Mouse (Mus musculus) right cerebral cortex, postnatal 36 days (tissue): ENCODE results near the gene Rundc1.
A peak's percentile ranks its signal among the peaks of the same experiment; 100 is the strongest.
"Not testable (repeated sequence)": the region's sequence is repeated elsewhere in the genome, so short reads cannot be mapped to it uniquely, and the experiment has no call there.

Experiments used
- DNase-seq, 2 experiments: peaks; one replicate each; pipeline ENCODE4 v3.0.0; 2022; ENCODE audit warnings: low spot score in 2 of 2, mixed read lengths in 1 of 2

Gene Rundc1

DNA sequence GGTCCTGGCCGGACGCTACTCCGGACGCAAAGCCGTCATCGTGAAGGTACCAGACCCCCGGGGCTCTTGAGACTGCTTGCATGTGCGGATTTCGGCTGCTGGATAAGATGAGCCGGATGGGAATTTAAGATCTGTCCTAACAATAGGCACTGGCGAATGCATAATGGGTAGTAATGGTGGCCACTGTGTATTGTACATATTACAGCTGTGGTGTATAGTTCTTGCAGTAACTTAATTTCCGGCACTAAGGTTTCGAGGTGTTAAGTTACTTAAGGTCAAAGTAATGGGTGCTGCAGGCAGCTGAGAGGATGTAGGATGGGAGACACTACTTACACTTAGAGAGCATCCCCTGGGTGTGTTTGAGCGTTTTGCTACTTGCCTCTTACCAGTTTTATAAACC, 17.9 kb downstream of the Rundc1 start:
- no peak for DNase-seq

DNA sequence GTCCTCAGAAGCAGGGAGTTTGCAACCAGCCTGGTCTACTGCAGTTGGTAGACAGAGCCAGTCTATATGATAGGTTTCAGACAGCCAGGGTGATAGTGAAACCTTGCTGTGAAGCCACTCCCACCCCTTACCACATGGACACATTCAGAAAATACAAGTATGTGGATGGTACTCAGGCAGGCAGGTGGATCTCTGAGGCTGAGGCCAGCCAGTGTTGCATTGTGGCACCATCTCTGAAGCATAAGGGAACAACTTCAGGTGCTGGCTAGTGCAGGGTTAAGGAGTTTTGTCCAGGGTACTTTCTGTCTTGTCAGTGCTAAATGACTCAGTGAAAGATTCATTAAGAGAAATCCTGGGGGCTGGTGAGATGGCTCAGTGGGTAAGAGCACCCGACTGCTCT, 21.4 kb downstream of the Rundc1 start:
- no peak for DNase-seq

DNA sequence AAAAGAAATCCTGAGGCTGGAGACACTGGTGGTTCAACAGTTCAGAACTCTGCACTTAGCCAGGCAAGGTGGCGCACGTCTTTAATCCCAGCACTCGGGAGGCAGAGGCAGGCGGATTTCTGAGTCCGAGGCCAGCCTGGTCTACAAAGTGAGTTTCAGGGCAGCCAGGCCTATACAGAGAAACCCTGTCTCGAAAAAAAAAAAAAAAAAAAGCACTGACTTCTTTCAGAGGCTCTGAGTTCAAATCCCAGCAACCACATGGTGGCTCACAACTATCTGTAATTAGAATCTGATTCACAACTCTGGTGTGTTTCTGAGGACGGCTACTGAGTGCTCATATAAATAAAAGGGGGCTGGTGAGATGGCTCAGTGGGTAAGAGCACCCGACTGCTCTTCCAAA, 22.0 kb downstream of the Rundc1 start:
- DNase-seq, result not testable (repeated sequence)

DNA sequence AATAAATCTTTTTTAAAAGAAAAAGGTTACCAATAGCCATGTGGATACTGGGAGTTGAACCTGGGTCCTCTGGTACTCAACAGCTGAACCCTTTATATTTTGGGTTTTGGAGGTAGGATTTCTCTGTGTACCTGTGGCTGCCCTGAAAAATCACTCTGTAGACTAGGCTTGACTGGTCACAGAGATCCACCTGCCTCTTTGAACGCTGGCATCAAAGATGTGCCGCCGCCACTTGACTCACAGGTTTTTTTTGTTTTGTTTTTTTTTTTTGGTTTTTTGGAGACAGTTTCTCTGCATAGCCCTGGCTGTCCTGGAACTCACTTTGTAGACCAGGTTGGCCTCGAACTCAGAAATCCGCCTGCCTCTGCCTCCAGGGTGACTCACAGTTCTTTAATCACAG, 22.9 kb downstream of the Rundc1 start:
- no peak for DNase-seq

DNA sequence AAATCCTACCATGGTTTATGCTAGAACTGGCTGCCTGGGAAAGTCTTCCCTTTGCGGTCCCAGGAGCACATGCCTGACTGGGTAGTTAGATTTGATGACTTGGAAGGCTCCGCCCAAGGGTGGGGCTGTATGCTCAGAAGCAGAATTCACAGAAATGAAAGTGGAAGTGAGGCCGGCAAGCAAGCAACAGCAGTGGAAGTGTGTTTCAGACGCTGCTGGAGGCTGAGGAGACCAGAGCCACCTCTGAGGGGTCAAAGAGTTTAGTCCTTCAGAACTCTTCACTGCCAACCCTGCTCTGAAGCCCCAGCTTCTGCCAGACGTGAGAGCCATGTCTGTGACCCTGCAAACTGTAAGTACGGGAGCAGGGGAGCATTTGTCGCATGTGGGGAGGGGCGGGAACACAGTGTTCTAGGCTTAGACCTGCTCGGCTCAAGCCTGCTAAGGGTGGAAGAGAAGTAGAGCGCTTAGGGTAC, 23.4 kb downstream of the Rundc1 start, which contains the start of gene Ifi35:
TSS of gene Ifi35 (plus strand) at position 134 of the 473 bp plus-strand sequence.
- DNase-seq, result no peak

DNA sequence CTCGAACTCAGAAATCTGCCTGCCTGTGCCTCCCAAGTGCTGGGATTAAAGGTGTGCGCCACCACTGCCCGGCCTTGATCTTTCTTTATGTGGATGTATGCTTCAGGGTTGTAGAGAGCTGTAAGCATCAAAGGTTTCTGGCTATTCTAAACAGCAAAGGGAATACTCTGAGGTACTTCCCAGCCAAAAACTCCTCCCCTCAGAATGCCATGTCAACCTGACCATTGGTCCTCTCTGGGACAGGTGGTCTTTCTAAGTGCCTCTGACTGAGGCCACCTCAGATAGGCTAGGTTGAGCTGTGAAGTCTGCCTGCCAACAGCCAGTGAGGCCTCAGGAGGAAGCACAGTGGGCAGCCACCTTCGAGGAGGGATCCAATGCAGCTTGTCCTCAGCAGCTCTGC, 24.0 kb downstream of the Rundc1 start:
- DNase-seq, result no peak

DNA sequence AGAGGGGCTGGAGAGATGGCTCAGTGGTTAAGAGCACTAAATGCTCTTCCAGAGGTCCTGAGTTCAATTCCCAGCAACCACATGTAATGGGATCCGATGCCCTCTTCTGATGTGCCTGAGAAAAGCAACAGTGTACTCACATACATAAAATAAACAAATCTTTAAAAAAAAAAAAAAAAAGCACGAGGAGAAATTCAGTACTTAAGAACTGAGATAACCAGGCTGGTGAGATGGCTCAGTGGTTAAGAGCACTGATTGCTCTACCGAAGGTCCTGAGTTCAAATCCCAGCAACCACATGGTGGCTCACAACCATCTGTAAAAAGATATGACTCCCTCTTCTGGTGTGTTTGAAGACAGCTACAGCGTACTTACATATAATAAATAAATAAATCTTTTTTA, 24.7 kb downstream of the Rundc1 start:
- not testable (repeated sequence) for DNase-seq

DNA sequence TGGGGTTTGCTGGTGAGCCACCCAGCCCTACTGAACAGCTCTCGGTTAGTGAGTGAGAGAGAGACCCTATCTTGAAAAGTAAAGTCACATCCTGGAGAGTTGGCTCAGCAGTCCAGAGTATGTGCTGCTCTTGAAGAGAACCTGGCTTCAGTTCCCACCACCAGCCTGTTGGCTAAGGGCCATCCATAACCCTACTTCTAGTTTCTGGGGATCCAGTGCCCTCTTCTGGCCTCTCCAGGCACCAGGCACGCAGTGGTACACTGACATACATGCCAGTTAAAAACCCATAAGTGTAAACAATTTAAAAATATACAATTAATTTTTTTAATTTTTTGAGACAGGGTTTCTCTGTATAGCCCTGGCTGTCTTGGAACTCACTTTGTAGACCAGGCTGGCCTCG, 25.5 kb downstream of the Rundc1 start:
- no peak for DNase-seq

DNA sequence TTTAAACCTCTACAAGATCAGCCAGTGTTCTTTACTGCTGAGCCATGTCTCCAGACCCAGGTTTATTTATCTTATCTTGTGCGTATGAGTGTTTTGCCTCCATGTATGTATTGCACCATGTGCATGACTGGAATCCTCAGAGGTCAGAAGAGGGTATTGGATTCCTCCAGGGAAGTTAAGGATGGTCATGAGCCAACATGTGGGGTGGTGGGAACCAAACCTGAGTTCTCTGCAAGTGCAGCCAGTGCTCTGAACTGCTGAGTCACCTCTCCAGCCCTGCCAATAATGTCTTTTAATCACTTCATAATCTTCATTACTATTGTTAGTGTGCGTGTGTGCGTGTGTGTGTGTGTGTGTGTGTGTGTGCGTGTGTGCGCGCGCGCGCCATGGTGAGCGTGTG, 26.7 kb downstream of the Rundc1 start:
- DNase-seq, result no peak

DNA sequence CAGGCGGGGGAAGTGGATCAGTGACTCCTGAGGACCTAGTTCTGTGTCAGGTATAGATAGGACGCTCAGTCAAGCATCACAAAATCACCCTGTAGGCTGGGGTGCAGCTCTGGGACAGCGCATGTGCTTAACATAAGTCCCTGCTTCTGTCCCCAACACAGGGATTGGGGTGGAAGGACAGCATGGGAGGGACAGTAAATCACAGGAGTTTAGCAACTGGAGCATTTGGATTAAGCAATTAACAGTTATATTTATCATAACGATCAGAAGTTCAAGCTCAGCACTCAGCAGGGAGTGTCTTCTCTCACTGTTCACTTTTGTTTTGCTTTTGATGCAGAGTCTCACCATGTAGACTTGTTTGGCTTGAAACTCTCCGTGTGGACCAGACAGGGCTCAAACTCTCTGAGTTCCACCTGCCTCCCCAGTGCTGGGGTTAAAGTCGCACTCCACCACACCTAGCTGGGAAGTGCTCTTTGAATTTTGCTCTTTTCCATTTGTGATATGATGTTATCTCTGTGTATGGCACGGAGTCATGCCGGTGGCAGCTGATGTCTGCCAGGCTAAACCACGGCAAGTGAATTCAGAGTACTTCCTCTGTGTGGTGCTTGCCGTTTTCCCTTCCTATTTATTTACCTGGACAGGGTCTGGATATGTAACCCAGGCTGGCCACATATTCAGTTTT, 27.3 kb downstream of the Rundc1 start:
- no peak for DNase-seq

DNA sequence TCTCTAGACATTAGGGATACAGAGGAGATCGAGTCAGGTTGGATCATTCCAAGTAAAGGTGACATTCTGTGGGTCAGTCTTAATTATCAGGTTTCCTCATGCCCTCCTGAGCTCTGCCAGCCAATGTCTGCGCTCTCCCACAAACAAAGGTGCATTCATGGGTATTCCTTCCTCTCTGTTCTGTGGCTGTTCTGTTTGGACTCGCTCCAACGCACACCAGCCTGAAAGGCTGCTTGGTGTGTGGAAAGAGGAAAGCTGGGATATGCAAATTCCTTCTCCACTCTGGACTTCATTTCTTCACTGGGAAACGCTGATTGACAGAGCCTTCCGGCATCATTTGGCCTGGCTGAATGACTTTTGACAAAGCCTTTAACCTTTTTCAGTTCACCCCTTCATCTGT, 29.8 kb downstream of the Rundc1 start:
- no peak for DNase-seq

DNA sequence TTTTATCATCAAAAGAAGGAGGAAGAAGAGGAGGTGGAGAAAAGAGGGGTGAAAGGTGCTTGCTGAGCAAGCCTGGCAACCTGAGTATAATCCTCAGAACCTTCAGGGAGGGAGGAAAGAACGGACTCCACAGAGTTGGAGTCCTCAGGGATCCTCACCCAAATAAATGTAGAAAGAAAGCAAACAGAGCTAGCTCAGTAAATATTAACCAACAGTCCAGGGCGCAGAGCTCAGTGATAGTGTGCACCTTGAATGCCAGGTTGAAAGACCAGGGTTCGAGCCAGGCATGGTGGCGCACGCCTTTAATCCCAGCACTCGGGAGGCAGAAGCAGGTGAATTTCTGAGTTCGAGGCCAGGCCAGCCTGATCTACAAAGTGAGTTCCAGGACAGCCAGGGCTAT, 30.7 kb downstream of the Rundc1 start:
- no peak for DNase-seq

DNA sequence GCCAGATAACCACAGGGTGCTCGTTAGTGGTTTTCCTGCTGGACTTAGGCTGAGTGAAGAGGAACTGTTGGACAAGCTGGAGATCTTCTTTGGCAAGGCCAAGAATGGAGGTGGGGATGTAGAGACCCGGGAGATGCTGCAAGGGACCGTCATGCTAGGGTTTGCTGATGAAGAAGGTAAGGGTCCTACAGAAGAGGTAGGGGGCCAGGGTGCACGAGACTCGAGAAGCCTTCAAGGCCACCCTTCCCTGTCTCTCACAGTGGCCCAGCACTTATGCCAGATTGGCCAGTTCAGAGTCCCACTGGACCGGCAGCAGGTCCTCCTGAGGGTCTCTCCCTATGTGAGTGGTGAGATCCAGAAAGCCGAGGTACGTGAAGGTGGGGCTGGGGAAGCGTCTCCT, 32.7 kb downstream of the Rundc1 start:
- no peak for DNase-seq

DNA sequence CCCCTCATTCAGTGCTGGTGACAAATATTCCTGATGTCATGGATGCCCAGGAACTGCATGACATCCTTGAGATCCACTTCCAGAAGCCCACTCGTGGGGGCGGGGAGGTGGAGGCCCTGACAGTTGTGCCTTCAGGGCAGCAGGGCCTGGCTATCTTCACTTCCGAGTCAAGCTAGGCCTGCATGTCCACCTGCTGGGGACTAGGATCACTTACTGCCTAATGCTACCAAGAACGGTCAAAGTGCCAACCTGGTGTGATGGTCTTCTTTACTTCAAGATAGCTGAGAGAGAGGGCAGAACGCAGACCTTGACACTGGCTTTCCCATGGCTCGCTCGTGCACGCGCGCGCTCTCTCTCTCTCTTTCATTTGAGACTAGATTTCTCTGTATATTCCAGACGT, 33.3 kb downstream of the Rundc1 start:
- no peak for DNase-seq

DNA sequence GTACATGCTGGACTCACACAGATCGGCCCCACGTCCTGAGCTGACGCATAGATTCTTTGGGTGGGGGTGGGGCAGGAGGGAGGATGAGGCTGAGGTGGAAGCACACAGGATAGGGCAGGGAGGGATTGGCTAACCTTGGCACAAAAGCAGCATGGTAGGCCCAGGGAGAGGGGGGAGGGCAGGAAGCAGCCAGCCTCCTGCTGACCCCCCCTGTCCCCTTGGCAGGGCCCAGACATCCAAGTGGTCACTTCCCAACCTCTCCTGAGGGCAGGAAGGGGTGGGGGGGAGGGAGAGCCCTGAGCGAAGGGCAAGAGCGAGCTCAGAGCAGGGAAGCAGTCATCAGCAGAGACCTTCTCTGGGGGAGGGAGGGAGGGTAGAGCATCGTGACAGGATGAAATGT, 34.8 kb downstream of the Rundc1 start:
- no peak for DNase-seq

DNA sequence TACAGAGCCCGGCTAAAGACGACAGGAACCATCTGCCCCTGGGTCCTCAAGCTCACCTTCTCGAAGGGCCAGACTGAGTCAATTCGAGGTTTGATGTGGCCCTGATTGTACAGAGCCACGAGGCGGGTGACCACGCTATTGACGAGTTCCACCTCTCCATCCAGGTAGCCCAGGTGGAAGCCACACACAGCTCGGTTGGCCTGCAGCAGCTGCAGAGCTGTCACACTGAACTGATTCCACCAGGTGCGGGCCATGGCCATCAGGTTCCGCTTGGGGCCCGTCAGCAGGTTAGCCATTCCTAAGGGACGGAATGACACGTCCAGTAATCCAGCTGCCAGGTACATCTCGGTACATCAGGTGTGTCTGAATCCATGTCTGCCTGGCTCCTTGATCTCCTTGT, 35.4 kb downstream of the Rundc1 start:
- no peak for DNase-seq

DNA sequence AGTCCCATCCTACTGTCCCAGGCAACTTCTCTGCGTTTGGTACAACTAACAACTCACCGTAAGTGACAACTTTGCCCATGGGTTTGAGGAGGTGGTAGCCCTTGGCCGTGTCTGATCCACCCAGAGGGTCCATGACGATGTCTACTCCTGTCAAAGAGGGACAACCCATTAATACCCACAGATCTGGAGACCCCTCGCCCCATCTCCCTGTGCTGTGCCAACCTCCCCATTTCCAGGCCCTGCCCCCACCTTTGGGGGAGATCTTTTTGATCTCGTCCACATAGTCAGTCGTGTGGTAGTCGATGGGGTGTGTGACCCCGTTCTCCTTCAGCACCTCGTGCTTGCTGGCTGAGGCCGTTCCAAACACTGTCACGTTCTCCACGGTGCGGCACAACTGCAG, 37.3 kb downstream of the Rundc1 start:
- no peak for DNase-seq

DNA sequence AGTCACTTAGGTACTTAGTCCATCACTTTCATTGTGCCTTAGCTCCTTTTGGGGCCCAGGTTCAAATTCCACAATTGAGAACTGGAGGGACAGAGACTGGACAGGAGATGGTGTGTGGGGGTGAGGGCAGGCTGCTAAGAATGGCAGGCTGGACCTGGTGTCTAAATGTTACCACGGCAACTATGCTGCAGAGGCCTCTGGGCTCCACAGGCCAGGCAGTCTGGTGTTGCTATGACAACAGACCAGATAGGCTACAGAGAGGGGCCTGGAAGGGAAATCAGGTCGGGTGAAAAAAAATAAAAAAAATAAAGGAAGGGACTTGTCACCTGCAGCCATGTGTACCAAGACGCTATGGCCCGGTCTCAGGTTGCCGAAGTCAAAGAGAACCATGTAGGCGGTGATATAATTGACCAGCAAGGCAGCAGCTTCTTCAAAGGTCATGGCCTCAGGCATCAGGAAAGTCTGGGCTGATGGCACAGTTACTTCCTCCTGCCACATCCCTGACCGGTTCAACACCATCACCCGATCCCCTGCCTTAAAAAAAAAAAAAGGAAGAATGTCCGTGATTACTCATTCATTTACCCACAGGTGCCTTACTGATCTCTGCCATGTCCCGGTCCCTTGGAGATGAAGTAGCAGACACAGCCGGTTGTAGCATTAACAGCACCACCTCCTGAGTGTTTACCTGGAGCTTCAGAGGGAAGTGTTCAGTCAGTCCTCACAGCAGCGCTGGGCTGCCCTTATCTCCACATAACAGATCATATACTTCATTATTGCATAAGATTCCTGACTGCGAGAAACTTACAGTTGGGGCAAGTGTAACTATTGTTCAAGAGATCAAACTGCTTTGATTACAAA, 37.9 kb downstream of the Rundc1 start:
- DNase-seq, result no peak

DNA sequence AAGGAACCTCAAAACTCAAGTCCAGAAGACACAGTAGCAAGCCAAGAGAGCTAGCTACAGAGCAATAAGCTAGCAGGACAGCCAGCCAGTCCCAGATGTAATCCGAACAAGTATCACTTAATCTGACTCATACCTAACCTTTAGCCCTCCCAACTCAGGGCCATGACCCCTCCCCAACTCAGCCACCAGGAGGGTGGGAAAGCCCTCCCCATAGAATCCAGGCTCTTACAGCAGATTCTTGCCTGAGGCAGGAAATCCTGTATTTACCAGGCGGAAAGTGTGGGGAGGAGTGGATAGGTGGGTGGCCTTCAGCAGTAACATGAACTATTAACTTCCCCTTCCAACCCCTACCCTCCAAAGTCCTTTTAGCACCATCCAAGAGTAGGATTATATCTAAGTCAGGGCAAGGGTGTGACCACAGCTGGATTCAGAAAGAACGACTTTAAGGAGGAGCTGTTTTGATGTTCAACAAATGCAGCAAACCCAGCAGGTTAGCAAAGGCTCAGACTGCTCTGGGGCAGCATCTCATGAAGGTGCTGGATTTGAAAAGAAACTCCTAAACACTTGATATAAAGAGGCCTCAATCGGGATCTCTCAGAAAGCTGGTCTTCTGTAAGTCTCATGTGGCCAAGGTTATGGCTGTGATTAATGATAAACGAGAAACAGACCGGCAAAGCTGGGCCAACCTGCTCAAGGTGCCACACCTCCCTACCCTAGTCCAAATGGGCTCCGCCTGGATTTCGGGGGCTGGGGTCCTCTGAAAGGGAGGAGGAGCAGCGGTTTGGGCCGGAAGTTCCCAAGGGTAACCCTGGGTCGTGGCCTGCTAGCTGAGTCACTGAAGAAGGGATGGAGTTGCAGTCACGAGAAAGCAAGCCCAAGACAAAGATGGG, 39.6 kb downstream of the Rundc1 start, which contains the start of gene Rnd2:
TSS of gene Rnd2 (plus strand) at position 789 of the 890 bp plus-strand sequence.
- DNase-seq, result no peak

DNA sequence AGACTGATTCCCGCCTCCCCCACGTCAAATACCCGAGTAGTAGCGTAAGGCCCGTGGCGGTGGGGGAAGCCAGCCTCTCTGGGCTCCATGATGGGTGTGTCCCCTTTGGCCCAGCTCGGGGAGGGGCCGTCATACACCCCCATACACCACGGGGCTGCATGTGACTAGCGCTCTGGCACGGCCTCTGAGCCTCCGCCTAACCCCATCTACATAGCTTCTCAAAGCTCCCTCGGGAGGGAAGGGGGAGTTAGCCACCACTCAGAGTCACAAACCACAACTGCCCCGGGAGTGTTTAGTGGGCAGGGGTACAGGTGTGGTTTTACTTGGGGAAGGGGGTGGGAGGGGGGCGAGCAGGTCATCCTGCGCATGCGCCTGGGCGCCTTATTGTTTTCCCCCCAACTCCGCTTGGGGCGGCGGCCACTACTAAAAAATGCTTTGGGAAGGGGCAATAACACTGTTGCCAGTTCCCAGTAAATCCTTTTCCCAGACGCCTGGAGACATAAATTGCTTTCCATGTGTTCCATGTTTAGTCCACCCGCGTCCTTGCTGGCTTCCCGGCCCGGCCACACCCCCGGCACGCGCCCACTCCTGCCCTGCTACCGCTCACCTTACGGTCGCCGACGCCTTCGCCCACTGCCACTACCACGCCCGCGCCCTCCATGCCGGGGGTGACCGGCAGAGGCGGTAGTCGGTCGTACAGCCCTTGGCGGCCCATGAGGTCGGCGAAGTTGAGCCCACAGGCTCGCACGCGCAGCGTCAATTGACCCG, 40.4 kb downstream of the Rundc1 start:
- no peak for DNase-seq

DNA sequence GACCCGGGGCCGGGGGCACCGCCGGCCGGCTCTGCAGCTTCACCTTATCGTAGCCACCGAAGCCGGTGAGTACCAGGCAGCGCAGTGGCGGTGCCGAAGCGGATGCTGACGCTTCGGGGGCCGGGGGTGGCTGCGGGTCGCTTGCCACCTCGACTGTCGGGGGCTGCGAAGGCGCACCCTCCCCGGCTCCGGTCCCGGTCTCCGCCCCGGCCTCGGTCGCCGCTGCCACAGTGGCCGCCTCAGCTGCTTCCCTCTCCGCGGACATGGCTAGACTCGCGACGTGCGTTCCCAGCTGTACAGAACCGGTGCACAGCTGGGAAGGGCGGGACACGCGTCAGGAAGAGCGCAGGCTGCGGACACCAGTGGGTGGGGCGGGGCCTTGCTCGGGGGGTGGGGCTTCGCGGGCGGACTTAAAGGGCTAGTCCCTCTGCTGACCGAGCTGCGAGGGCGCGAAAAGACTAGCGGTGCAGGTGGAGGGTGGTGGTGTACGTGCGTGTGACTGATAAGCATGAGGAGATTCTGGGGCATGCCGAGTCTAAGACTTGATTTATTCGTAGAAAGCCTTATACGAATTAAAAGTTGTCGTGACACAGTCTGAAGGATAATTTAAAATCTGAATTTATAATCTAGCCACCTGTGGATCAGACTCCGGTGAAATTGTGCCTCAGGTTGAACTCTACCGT, 41.1 kb downstream of the Rundc1 start, which contains the start of gene Vat1:
TSS of gene Vat1 (minus strand) at position 362 of the 683 bp plus-strand sequence.
- peak; percentile 47 to 48 for DNase-seq
